Mouse (Mus musculus): ENCODE measurements around the gene Sh2d3c. TPM values are rescaled to one million over a fixed set of nuclear protein-coding genes. Genes with fewer than 3 reads are reported as not detected.
A peak's percentile ranks its signal among the peaks of the same experiment; 100 is the strongest.

Gene Sh2d3c
- polyA plus RNA-seq, 1 experiment from 2014 or later, result 8.3 TPM

GRCm38 (mm10) chr2:32680051-32680451, 40.8 kb upstream of the Sh2d3c start:
- Histone ChIP-seq H3K4me2 (ENCODE audit: low read depth, low read length) (no peak overlapping the region), H3K27me3 (ENCODE audit: insufficient read depth, low read length) (no peaks in the 10 kb centered on the region), H3K27ac (ENCODE audit: low read depth) (0 out of 2 replicates have a peak overlapping the region, but pooled peaks have one; percentile 5), H3K36me3 (replicated peaks; ENCODE audit: insufficient read depth, low read length) (peaks cover 25% of the 10 kb centered on the region), H3K4me1 (ENCODE audit: insufficient read depth) (no peaks in the 10 kb centered on the region), H3K9ac (replicated peaks) (no peak overlapping the region), H3K4me3 (ENCODE audit: low read depth, low read length) (no peak overlapping the region), H3K9me3 (ENCODE audit: low read length) (no peaks in the 10 kb centered on the region)
- DNase-seq (no peak), ATAC-seq (no peak)
- TF ChIP-seq CTCF (IDR thresholded peaks at IDR 0.05; ENCODE audit: low read depth) (no peak), EP300 (IDR thresholded peaks at IDR 0.05; ENCODE audit: low read depth) (no peak)
- 64% methylated on average over 7 of the region's 7 CpGs for WGBS (ENCODE audit: insufficient replicate concordance)

GRCm38 (mm10) chr2:32680961-32681650, 39.7 kb upstream of the Sh2d3c start:
- no peak for ATAC-seq
- H3K4me2 ChIP-seq (ENCODE audit: low read depth, low read length), result no peak overlapping the region
- DNase-seq, result no peak
- H3K27me3 ChIP-seq (ENCODE audit: insufficient read depth, low read length), result no peaks in the 10 kb centered on the region
- H3K9me3 ChIP-seq (ENCODE audit: low read length), result no peaks in the 10 kb centered on the region
- no peak overlapping the region for H3K9ac ChIP-seq (replicated peaks)
- WGBS (ENCODE audit: insufficient replicate concordance), result 81% methylated on average over 19 of the region's 19 CpGs
- no peak overlapping the region for H3K4me3 ChIP-seq (ENCODE audit: low read depth, low read length)
- no peaks in the 10 kb centered on the region for H3K4me1 ChIP-seq (ENCODE audit: insufficient read depth)
- TF ChIP-seq EP300 (IDR thresholded peaks at IDR 0.05; ENCODE audit: low read depth), result no peak
- no peak for TF ChIP-seq CTCF (IDR thresholded peaks at IDR 0.05; ENCODE audit: low read depth)
- H3K27ac ChIP-seq (ENCODE audit: low read depth), result no peak overlapping the region
- peaks cover 32% of the 10 kb centered on the region for H3K36me3 ChIP-seq (replicated peaks; ENCODE audit: insufficient read depth, low read length)

DNA sequence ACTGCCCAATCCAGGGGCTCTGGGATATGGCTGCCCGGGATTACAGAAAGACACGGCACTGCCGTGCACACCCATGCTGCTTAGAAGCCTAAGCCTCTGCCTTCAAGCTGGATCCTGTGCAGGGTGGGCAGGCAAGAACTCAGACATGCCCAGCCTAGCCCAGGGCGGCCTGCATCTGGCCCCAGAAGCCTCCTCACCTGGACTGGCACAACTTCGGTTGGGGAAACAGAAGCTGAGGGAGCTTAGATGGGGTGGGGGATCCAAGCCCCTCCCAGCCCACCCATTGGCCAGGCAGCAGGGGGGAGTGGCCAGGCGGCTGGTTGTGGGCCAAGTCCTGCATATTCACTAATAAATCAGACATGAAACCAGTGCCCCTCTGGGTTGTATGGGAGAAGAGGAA, 39.1 kb upstream of the Sh2d3c start:
- 61% methylated on average over 6 of the region's 6 CpGs for WGBS (ENCODE audit: insufficient replicate concordance)
- H3K4me3 ChIP-seq (ENCODE audit: low read depth, low read length), result no peak overlapping the region
- H3K27me3 ChIP-seq (ENCODE audit: insufficient read depth, low read length), result no peaks in the 10 kb centered on the region
- DNase-seq, result no peak
- no peak for ATAC-seq
- H3K9ac ChIP-seq (replicated peaks), result no peak overlapping the region
- H3K4me1 ChIP-seq (ENCODE audit: insufficient read depth), result no peaks in the 10 kb centered on the region
- peaks cover 39% of the 10 kb centered on the region for H3K36me3 ChIP-seq (replicated peaks; ENCODE audit: insufficient read depth, low read length)
- no peaks in the 10 kb centered on the region for H3K9me3 ChIP-seq (ENCODE audit: low read length)
- TF ChIP-seq CTCF (IDR thresholded peaks at IDR 0.05; ENCODE audit: low read depth), result no peak
- TF ChIP-seq EP300 (IDR thresholded peaks at IDR 0.05; ENCODE audit: low read depth), result no peak
- no peak overlapping the region for H3K4me2 ChIP-seq (ENCODE audit: low read depth, low read length)
- H3K27ac ChIP-seq (ENCODE audit: low read depth), result no peak overlapping the region

GRCm38 (mm10) chr2:32682721-32683417, 38.0 kb upstream of the Sh2d3c start:
- no peaks in the 10 kb centered on the region for H3K27me3 ChIP-seq (ENCODE audit: insufficient read depth, low read length)
- no peaks in the 10 kb centered on the region for H3K9me3 ChIP-seq (ENCODE audit: low read length)
- H3K4me2 ChIP-seq (ENCODE audit: low read depth, low read length), result no peak overlapping the region
- no peak overlapping the region for H3K27ac ChIP-seq (ENCODE audit: low read depth)
- WGBS (ENCODE audit: insufficient replicate concordance), result 81% methylated on average over 14 of the region's 14 CpGs
- ATAC-seq, result no peak
- H3K36me3 ChIP-seq (replicated peaks; ENCODE audit: insufficient read depth, low read length), result peaks cover 48% of the 10 kb centered on the region
- no peak overlapping the region for H3K4me3 ChIP-seq (ENCODE audit: low read depth, low read length)
- TF ChIP-seq CTCF (IDR thresholded peaks at IDR 0.05; ENCODE audit: low read depth) (no peak), EP300 (IDR thresholded peaks at IDR 0.05; ENCODE audit: low read depth) (no peak)
- H3K4me1 ChIP-seq (ENCODE audit: insufficient read depth), result no peaks in the 10 kb centered on the region
- no peak overlapping the region for H3K9ac ChIP-seq (replicated peaks)
- DNase-seq, result no peak

DNA sequence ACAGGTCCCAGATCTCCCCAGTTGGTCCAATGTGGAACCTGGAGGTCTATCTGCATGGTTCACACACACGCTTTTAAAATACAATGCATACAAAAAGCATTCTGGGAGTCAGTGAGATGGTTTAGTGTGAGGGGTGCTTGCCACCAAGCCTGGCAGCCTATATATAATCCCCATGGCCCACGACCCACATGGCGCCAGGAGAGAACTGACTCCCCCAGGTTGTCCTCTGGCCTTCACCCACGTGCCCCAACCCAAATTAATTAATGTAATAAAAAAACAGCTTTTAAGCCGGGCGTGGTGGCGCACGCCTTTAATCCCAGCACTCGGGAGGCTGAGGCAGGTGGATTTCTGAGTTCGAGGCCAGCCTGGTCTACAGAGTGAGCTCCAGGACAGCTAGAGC, 37.2 kb upstream of the Sh2d3c start:
- H3K27ac ChIP-seq (ENCODE audit: low read depth), result no peak overlapping the region
- H3K4me3 ChIP-seq (ENCODE audit: low read depth, low read length), result no peak overlapping the region
- no peaks in the 10 kb centered on the region for H3K4me1 ChIP-seq (ENCODE audit: insufficient read depth)
- TF ChIP-seq CTCF (IDR thresholded peaks at IDR 0.05; ENCODE audit: low read depth) (no peak), EP300 (IDR thresholded peaks at IDR 0.05; ENCODE audit: low read depth) (no peak)
- ATAC-seq, result no peak
- H3K9ac ChIP-seq (replicated peaks), result no peak overlapping the region
- no peak for DNase-seq
- H3K4me2 ChIP-seq (ENCODE audit: low read depth, low read length), result no peak overlapping the region
- no peaks in the 10 kb centered on the region for H3K27me3 ChIP-seq (ENCODE audit: insufficient read depth, low read length)
- H3K36me3 ChIP-seq (replicated peaks; ENCODE audit: insufficient read depth, low read length), result peaks cover 54% of the 10 kb centered on the region
- 86% methylated on average over 10 of the region's 10 CpGs for WGBS (ENCODE audit: insufficient replicate concordance)
- H3K9me3 ChIP-seq (ENCODE audit: low read length), result no peaks in the 10 kb centered on the region

GRCm38 (mm10) chr2:32684681-32685428, 36.0 kb upstream of the Sh2d3c start:
- Histone ChIP-seq H3K9ac (replicated peaks) (no peak overlapping the region), H3K27me3 (ENCODE audit: insufficient read depth, low read length) (no peaks in the 10 kb centered on the region), H3K9me3 (ENCODE audit: low read length) (no peaks in the 10 kb centered on the region), H3K27ac (ENCODE audit: low read depth) (no peak overlapping the region), H3K4me3 (ENCODE audit: low read depth, low read length) (no peak overlapping the region), H3K4me2 (ENCODE audit: low read depth, low read length) (no peak overlapping the region), H3K4me1 (ENCODE audit: insufficient read depth) (no peaks in the 10 kb centered on the region), H3K36me3 (replicated peaks; ENCODE audit: insufficient read depth, low read length) (peaks cover 54% of the 10 kb centered on the region)
- DNase-seq (no peak), ATAC-seq (no peak)
- TF ChIP-seq CTCF (IDR thresholded peaks at IDR 0.05; ENCODE audit: low read depth) (no peak), EP300 (IDR thresholded peaks at IDR 0.05; ENCODE audit: low read depth) (no peak)
- WGBS (ENCODE audit: insufficient replicate concordance), result 83% methylated on average over 15 of the region's 15 CpGs
